Mouse (Mus musculus): ENCODE results near the gene Tamm41. TPM values are rescaled to one million over a fixed set of nuclear protein-coding genes. Genes with fewer than 3 reads are reported as not detected.

The Tamm41 gene
- polyA plus RNA-seq, 1 experiment from 2014 or later, result 83.0 TPM

DNA sequence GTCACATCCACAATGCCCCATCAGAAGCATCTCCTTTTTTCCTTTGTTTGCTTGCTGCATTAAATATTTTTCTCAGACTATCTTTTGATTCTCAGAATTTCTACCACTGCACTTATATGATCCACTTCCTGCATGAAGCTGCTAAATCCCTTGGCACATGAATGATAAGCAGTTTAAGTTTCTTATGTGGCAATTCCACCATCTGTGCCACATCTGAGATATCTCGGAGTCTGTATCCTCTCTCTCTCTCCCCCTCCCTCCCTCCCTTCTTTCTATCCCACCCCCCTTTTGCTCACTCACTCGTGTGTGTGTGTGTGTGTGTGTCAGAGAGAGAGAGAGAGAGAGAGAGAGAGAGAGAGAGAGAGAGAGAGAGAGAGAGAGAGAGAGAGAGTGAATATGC, 10.1 kb upstream of the Tamm41 start:
- no peak for DNase-seq (ENCODE audit: low spot score)
- Histone ChIP-seq H3K9me3 (no peaks in the 10 kb centered on the region), H3K27me3 (ENCODE audit: insufficient read depth, poor library complexity, severe bottlenecking) (no peaks in the 10 kb centered on the region), H3K4me1 (replicated peaks) (no peaks in the 10 kb centered on the region), H3K27ac (no peak overlapping the region), H3K36me3 (no peaks in the 10 kb centered on the region), H3K4me3 (no peak overlapping the region)
- WGBS, result 56% methylated on average over 2 of the region's 2 CpGs

DNA sequence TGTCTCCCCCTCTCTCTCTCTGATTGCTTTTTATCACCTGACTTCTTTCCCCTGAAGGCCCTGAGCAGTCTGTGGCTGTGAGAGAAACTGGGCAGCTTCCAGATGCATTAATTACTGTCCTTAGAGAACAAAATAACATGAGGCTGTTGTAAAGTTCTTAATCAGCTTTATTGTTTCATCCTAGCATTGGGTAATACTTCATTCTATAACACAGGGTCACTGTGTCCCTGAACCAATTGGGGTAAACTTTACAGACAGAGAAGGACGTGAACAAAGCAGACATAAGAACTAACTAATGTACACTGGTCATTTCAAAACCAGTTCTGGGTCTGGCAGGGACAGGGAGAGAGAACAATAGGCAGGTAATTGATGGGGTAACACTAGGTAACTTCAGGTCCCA, 8.4 kb upstream of the Tamm41 start:
- WGBS, result 87% methylated on average over 1 of the region's 1 CpGs
- DNase-seq (ENCODE audit: low spot score), result no peak
- Histone ChIP-seq H3K4me1 (replicated peaks) (no peaks in the 10 kb centered on the region), H3K27ac (no peak overlapping the region), H3K4me3 (no peak overlapping the region), H3K9me3 (no peaks in the 10 kb centered on the region), H3K36me3 (no peaks in the 10 kb centered on the region), H3K27me3 (ENCODE audit: insufficient read depth, poor library complexity, severe bottlenecking) (no peaks in the 10 kb centered on the region)

GRCm38 (mm10) chr6:115044709-115045108, 7.0 kb upstream of the Tamm41 start:
- 0 out of 2 replicates have a peak, but pooled peaks cover 2% of the 10 kb centered on the region for H3K9me3 ChIP-seq
- H3K36me3 ChIP-seq, result no peaks in the 10 kb centered on the region
- H3K4me3 ChIP-seq, result no peak overlapping the region
- H3K27me3 ChIP-seq (ENCODE audit: insufficient read depth, poor library complexity, severe bottlenecking), result no peaks in the 10 kb centered on the region
- 71% methylated on average over 1 of the region's 1 CpGs for WGBS
- no peak for DNase-seq (ENCODE audit: low spot score)
- no peaks in the 10 kb centered on the region for H3K4me1 ChIP-seq (replicated peaks)
- H3K27ac ChIP-seq, result no peak overlapping the region

DNA sequence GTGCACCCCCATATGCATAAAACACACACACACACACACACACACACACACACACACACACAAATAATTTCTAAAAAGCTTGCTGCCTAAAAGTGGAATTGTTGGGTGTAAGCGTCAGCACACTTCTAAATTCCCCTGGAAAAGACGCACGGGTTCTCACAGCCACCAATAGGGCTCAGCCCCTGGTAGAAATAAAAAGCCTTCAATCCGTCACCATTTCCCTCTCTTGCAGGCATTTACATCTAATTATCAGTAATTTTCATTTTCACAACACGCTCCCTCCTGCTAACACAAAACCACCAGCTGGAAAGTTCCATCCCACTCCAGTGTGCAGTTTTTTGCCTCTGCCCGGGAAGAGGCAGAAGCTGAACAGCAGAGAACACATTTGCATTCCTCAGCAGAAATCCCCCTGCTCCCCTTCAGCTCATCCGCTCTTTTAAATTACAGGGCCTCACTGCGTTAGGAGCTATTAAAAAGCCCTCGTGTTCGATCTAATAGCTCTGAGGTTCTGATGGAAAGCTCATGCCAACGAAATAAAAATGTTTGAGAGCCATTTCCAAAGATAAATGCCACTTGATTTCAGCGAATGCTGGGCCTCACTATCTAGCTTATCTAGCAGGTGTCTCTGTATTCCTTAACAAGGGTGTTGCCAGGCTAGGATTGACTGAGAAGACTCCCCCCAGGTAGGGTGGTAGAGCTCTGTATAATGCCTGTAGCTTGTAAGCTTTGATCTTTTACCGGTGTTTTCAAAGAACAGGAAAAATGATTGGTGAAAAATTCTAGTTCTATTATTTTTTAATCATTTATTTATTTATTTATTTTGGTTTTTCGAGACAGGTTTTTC, 6.2 kb upstream of the Tamm41 start:
- H3K36me3 ChIP-seq, result no peaks in the 10 kb centered on the region
- DNase-seq (ENCODE audit: low spot score), result no peak
- 82% methylated on average over 14 of the region's 14 CpGs for WGBS
- no peaks in the 10 kb centered on the region for H3K27me3 ChIP-seq (ENCODE audit: insufficient read depth, poor library complexity, severe bottlenecking)
- H3K4me1 ChIP-seq (replicated peaks), result no peaks in the 10 kb centered on the region
- H3K9me3 ChIP-seq, result 0 out of 2 replicates have a peak, but pooled peaks cover 2% of the 10 kb centered on the region
- H3K27ac ChIP-seq, result no peak overlapping the region
- no peak overlapping the region for H3K4me3 ChIP-seq

- Histone ChIP-seq H3K36me3 (no peaks in the 10 kb centered on the region), H3K4me1 (replicated peaks) (no peaks in the 10 kb centered on the region), H3K4me3 (no peak overlapping the region), H3K27me3 (ENCODE audit: insufficient read depth, poor library complexity, severe bottlenecking) (no peaks in the 10 kb centered on the region), H3K27ac (no peak overlapping the region), H3K9me3 (0 out of 2 replicates have a peak, but pooled peaks cover 2% of the 10 kb centered on the region)
- 72% methylated on average over 10 of the region's 10 CpGs for WGBS
- no peak for DNase-seq (ENCODE audit: low spot score)
Observed at GRCm38 (mm10) chr6:115042609-115043008, 4.9 kb upstream of the Tamm41 start.

DNA sequence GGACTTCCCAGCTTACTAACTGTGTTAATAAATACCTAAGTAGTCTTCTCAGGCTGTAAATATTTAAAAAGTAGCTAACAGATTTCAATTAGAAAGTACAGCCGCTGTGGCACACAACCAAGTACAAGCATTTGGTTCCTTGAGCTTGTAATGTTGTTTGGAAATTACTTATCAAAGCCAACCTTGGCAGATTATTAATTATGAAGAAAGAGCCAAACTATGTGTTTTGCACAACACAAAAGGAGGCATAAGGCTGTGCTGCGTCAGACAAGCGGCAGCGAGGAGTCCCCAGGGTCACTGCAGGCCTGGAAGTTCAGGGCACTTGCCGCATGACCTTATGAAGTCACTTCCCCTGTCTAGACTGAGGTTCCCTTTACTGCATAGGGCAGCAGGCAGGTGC, 4.2 kb downstream of the Tamm41 start:
- Histone ChIP-seq H3K27ac (no peak overlapping the region), H3K4me1 (replicated peaks) (peaks cover 15% of the 10 kb centered on the region), H3K27me3 (ENCODE audit: insufficient read depth, poor library complexity, severe bottlenecking) (no peaks in the 10 kb centered on the region), H3K36me3 (peaks cover 56% of the 10 kb centered on the region), H3K9me3 (no peaks in the 10 kb centered on the region), H3K4me3 (no peak overlapping the region)
- DNase-seq (ENCODE audit: low spot score), result no peak
- WGBS, result 95% methylated on average over 5 of the region's 5 CpGs

DNA sequence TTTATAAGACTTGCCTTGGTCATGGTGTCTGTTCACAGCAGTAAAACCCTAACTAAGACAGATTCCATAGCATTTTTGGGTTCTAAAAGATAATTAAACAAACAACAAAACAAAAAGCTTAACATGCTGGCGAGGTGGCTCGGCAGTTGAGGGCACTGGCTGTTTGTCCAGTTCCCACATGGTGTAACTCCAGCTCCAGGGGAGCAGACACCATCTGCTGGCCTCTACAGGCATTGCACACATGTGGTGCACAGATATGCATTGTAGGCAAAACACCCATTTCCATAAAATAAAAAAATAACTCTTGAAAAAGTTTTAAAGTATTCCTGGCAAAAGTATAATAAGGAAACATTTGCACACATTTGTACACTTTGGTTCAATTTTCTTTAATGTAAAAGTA, 7.6 kb downstream of the Tamm41 start:
- Histone ChIP-seq H3K9me3 (no peaks in the 10 kb centered on the region), H3K4me3 (no peak overlapping the region), H3K27ac (no peak overlapping the region), H3K36me3 (peaks cover 86% of the 10 kb centered on the region), H3K27me3 (ENCODE audit: insufficient read depth, poor library complexity, severe bottlenecking) (no peaks in the 10 kb centered on the region), H3K4me1 (replicated peaks) (no peaks in the 10 kb centered on the region)
- DNase-seq (ENCODE audit: low spot score), result no peak
- 83% methylated on average over 2 of the region's 2 CpGs for WGBS

DNA sequence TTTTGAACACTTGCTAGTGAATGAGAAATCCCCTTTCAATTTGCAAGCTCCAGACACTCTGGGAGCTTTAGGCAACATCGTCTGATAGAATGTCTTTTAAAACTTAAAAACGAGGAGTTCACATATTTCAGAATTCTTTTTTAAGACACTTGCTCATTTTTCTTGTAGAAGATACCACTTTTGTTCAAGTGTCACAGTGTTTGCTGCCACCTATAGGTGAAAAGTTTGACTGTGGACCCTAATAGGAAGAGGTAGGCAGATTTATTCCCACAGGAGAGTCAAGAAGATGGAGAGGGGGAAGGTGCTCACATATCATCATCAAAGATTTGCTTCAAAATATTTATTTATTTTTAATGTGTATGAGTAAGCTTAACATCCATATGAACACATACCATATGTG, 8.4 kb downstream of the Tamm41 start:
- Histone ChIP-seq H3K4me3 (no peak overlapping the region), H3K36me3 (peaks cover 88% of the 10 kb centered on the region), H3K27me3 (ENCODE audit: insufficient read depth, poor library complexity, severe bottlenecking) (no peaks in the 10 kb centered on the region), H3K27ac (no peak overlapping the region), H3K4me1 (replicated peaks) (no peaks in the 10 kb centered on the region), H3K9me3 (no peaks in the 10 kb centered on the region)
- WGBS, result 81% methylated on average over 2 of the region's 2 CpGs
- no peak for DNase-seq (ENCODE audit: low spot score)

DNA sequence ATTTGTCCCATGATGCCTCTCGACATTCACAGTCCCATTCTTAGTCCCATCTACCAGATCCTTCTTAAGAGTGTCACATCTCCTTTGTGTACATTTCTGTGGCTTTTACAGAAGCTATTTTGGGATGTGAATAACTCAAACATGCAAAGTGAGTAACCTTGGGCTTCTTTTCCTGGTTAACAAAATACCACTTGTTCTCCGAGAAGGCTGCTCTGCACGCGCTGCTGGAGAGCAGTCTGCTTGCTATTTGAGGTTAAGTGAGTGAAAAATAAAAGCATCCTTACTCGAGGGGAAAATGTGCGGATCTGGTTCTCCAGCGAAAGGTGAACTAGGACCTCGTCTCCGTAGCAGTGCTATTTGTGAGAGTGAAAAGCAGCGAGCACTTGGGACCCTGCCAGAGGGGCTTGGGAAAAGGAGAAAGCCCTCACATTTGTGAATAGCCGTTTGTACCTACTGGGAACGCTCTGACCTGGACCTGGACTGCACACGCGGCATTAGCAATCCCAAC, 10.1 kb downstream of the Tamm41 start:
- Histone ChIP-seq H3K9me3 (no peaks in the 10 kb centered on the region), H3K27me3 (ENCODE audit: insufficient read depth, poor library complexity, severe bottlenecking) (no peaks in the 10 kb centered on the region), H3K4me3 (no peak overlapping the region), H3K36me3 (peaks cover 88% of the 10 kb centered on the region), H3K27ac (no peak overlapping the region), H3K4me1 (replicated peaks) (no peaks in the 10 kb centered on the region)
- 94% methylated on average over 14 of the region's 14 CpGs for WGBS
- DNase-seq (ENCODE audit: low spot score), result no peak

- no peaks in the 10 kb centered on the region for H3K9me3 ChIP-seq
- H3K27ac ChIP-seq, result no peak overlapping the region
- no peak overlapping the region for H3K4me3 ChIP-seq
- H3K27me3 ChIP-seq (ENCODE audit: insufficient read depth, poor library complexity, severe bottlenecking), result no peaks in the 10 kb centered on the region
- DNase-seq (ENCODE audit: low spot score), result no peak
- peaks cover 92% of the 10 kb centered on the region for H3K36me3 ChIP-seq
- no peaks in the 10 kb centered on the region for H3K4me1 ChIP-seq (replicated peaks)
- WGBS, result 93% methylated on average over 9 of the region's 9 CpGs
Observed at GRCm38 (mm10) chr6:115022876-115023275, 14.8 kb downstream of the Tamm41 start.

DNA sequence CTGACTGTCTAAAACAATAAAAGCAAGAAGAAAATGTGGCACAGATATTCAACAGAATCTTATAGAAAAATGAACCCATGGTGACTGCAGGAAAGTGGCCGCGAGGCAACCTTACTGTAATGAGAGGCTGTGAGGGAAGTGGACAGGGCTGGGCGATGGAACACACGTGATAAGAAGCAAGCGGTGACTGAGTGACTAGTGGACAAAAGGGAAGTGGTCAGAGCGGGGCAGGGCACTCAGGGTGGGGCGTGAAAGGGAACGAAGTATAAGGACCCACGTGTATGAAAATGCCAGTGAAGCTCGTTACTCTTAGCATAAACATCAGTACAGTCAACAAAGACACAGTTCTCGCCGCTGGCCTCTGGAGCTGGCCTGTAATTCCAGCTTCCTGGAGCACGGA, 22.2 kb downstream of the Tamm41 start:
- H3K9me3 ChIP-seq, result no peaks in the 10 kb centered on the region
- WGBS, result 93% methylated on average over 13 of the region's 13 CpGs
- 0 out of 2 replicates have a peak, but pooled peaks cover 4% of the 10 kb centered on the region for H3K4me1 ChIP-seq (replicated peaks)
- peaks cover 91% of the 10 kb centered on the region for H3K36me3 ChIP-seq
- no peak overlapping the region for H3K4me3 ChIP-seq
- no peak overlapping the region for H3K27ac ChIP-seq
- no peak for DNase-seq (ENCODE audit: low spot score)
- no peaks in the 10 kb centered on the region for H3K27me3 ChIP-seq (ENCODE audit: insufficient read depth, poor library complexity, severe bottlenecking)

DNA sequence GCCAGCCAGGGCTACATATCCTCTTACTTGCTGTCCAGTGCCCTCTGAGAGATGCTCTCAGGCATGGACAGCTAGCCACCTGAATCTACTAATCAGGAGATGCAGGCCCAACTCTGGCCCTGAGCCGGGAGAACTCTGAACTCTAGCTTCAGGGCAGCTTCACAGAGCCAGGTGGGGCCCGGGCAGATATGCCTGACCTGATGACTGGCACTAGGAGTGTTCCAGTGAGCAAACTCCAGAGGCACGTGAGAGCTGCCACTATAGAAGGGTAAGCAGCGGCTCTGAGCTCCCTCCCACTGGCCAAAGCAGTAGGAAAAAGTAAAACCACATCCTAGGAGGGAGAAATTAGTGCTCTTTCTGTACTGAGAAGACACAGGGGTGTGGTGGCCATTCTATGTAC, 24.1 kb downstream of the Tamm41 start:
- H3K4me3 ChIP-seq, result no peak overlapping the region
- H3K4me1 ChIP-seq (replicated peaks), result 0 out of 2 replicates have a peak, but pooled peaks cover 6% of the 10 kb centered on the region
- H3K9me3 ChIP-seq, result no peaks in the 10 kb centered on the region
- peaks cover 94% of the 10 kb centered on the region for H3K36me3 ChIP-seq
- WGBS, result 91% methylated on average over 4 of the region's 4 CpGs
- H3K27ac ChIP-seq, result no peak overlapping the region
- DNase-seq (ENCODE audit: low spot score), result no peak
- H3K27me3 ChIP-seq (ENCODE audit: insufficient read depth, poor library complexity, severe bottlenecking), result no peaks in the 10 kb centered on the region

- no peak overlapping the region for H3K27ac ChIP-seq
- 85% methylated on average over 8 of the region's 8 CpGs for WGBS
- no peak for DNase-seq (ENCODE audit: low spot score)
- peaks cover 16% of the 10 kb centered on the region for H3K4me1 ChIP-seq (replicated peaks)
- no peak overlapping the region for H3K4me3 ChIP-seq
- H3K27me3 ChIP-seq (ENCODE audit: insufficient read depth, poor library complexity, severe bottlenecking), result no peaks in the 10 kb centered on the region
- H3K9me3 ChIP-seq, result no peaks in the 10 kb centered on the region
- H3K36me3 ChIP-seq, result peaks cover 80% of the 10 kb centered on the region
Observed at GRCm38 (mm10) chr6:115011792-115012191, 25.9 kb downstream of the Tamm41 start.
